Mouse (Mus musculus) brain, embryonic 14.5 days (tissue): ENCODE data around the gene Myo10. TPM values are rescaled to one million over a fixed set of nuclear protein-coding genes. Genes with fewer than 3 reads are reported as not detected.

ENCODE experiments used
- DNase-seq: peaks from one replicate; pipeline ENCODE4 v3.0.0-alpha.2; 2011; ENCODE audit warnings: low read depth
- CTCF ChIP-seq: fragments of 200-500 bp; IDR thresholded peaks from 2 replicates; pipeline ENCODE4 v1.5.1; 2012; ENCODE audit warnings: inconsistent platforms, mild to moderate bottlenecking, moderate library complexity, borderline replicate concordance; ENCODE audit not compliant: insufficient read depth, insufficient read length; ENCODE audit errors: extremely low read depth
- POLR2A ChIP-seq: fragments of 200-500 bp; IDR thresholded peaks from 2 replicates; pipeline ENCODE4 v1.6.1; 2012; ENCODE audit warnings: mild to moderate bottlenecking, inconsistent platforms, borderline replicate concordance; ENCODE audit not compliant: poor library complexity, insufficient read depth, insufficient read length, severe bottlenecking; ENCODE audit errors: extremely low read depth
- polyA plus RNA-seq: library from polyadenylated mRNA; depleted of rRNA; stranded (reverse); fragments of >200 nt; gene quantifications from 2 replicates; pipeline ENCODE4 v1.2.3, GENCODE M21; 2012

Myo10 gene
- polyA plus RNA-seq, 1 experiment, result 33.7 TPM

- DNase-seq, result no peak
Observed at GRCm38 (mm10) chr15:25803111-25803510, 180.8 kb downstream of the Myo10 start.

GRCm38 (mm10) chr15:25805336-25806110, 183.2 kb downstream of the Myo10 start:
- peak; percentile 74 for DNase-seq
- TF ChIP-seq CTCF, result peak; percentile 90
- TF ChIP-seq POLR2A, result no peak

More at GRCm38 (mm10) chr15:25803111-25803510, 180.8 kb downstream of the Myo10 start:
- TF ChIP-seq POLR2A (no peak), CTCF (no peak)

- no peak for DNase-seq
- TF ChIP-seq CTCF (no peak), POLR2A (no peak)
Observed at GRCm38 (mm10) chr15:25806363-25806762, 184.0 kb downstream of the Myo10 start.

- no peak for DNase-seq
- TF ChIP-seq POLR2A, result no peak
- no peak for TF ChIP-seq CTCF
Observed at GRCm38 (mm10) chr15:25806878-25807277, 184.6 kb downstream of the Myo10 start.

- DNase-seq, result no peak
- no peak for TF ChIP-seq POLR2A
- TF ChIP-seq CTCF, result no peak
Observed at GRCm38 (mm10) chr15:25808677-25809460, 186.5 kb downstream of the Myo10 start.

- no peak for DNase-seq
- TF ChIP-seq POLR2A (no peak), CTCF (no peak)
Observed at GRCm38 (mm10) chr15:25809669-25810068, 187.3 kb downstream of the Myo10 start.

- no peak for DNase-seq
Observed at GRCm38 (mm10) chr15:25811834-25812250, 189.5 kb downstream of the Myo10 start.

GRCm38 (mm10) chr15:25812479-25812878, 190.2 kb downstream of the Myo10 start:
- no peak for TF ChIP-seq CTCF
- DNase-seq, result no peak

More at GRCm38 (mm10) chr15:25811834-25812250, 189.5 kb downstream of the Myo10 start:
- no peak for TF ChIP-seq POLR2A
- TF ChIP-seq CTCF, result no peak; the same call in 1 of the 2 replicates

GRCm38 (mm10) chr15:25814535-25814934, 192.2 kb downstream of the Myo10 start:
- no peak for DNase-seq
- TF ChIP-seq CTCF (no peak), POLR2A (no peak)

- TF ChIP-seq POLR2A (no peak), CTCF (no peak)
- DNase-seq, result no peak
Observed at GRCm38 (mm10) chr15:25817191-25817590, 194.9 kb downstream of the Myo10 start.

- no peak for TF ChIP-seq POLR2A
- TF ChIP-seq CTCF, result no peak
- DNase-seq, result no peak
Observed at GRCm38 (mm10) chr15:25821981-25822380, 199.7 kb downstream of the Myo10 start.

- TF ChIP-seq CTCF (no peak), POLR2A (no peak)
- DNase-seq, result no peak
Observed at GRCm38 (mm10) chr15:25822656-25823055, 200.3 kb downstream of the Myo10 start.

GRCm38 (mm10) chr15:25826531-25826961, 204.2 kb downstream of the Myo10 start:
- TF ChIP-seq POLR2A (no peak), CTCF (no peak)
- no peak for DNase-seq
